Mouse (Mus musculus) cerebellum, postnatal 10 days (tissue): ENCODE results near the gene Ttc39b.

ENCODE experiments used
- DNase-seq, 2 experiments: peaks; one replicate each; pipeline ENCODE4 v3.0.0; 2021; ENCODE audit warnings: mixed read lengths in 2 of 2

Ttc39b gene

DNA sequence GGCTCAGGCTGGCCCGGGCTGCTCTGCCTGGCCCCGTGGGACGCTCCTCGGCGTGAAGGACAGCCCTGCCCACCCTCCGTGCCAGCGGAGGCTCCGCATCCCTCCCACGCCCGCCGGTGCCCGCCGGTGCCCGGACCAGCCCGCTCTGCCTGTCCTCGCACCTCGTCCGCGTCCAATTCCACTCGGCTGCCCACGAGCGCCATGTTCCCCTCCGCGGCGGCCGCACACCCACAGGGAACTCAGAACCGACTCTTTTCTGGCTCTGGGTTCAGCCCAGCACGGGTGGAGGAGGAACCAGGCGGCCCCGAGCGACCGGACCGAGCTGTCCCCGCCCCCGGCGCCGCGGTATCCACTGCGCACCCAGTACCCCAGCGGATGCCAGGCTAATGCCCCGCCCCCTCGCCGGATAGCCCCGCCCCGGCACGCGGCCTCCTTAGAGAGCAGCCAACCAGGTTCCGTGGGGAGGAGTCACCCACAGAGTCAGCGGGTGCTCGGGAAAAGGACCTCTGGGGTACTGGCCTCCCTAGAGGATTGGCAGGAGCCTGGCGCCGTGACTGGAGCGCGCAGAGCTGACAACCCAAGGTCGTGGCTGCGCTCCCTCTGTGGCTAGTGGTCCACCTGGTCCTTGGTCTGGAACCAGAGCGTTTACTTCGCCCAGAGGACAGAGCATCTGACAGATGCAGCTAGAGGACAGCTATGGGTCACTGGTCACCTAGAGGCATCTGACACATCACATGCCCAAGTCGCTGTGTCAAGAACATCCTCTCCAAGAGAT is at the start of gene Ttc39b:
Ttc39b (minus strand) TSS at position 346 of the 775 bp plus-strand sequence.
- peak; percentile 91 to 94 for DNase-seq

DNA sequence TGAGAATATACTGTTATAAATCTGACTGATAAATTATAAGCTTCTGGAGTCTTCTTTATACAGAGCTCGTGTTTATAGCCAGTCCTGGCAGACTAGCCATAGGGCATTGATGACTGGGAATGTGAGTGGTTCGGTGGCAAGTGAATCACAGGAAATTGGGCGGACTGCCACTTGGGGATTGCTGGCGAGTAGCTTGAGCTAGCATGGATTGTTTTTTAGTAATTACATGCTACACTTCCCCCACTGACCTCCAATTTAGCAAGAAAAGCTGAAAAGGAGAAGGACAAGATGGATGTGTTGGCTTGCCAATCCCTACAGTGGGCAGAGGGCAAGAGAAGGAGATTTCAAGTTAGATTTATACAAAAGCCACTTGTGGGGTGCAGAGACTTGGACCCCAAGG is 49.3 kb upstream of the Ttc39b start:
- peak; percentile 39 to 57 for DNase-seq

DNA sequence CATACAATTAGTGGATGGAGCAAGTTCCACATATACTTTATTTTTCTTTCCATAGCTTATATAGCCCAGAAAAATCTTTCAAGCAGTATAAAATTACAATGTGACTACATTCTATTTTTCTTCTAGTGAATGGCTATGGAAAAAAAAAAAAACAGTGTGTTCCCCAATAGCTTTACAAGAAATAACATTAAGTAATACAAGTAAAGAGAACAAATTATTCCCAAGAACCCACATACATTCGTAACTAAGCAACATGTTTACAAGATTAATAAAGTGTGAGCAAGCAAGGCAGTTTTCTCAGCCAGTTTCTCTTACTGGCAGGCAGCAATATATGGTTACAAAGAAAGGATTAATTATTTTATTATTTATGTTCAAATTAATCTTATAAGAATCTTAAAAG is 33.7 kb upstream of the Ttc39b start:
- DNase-seq: no peak

DNA sequence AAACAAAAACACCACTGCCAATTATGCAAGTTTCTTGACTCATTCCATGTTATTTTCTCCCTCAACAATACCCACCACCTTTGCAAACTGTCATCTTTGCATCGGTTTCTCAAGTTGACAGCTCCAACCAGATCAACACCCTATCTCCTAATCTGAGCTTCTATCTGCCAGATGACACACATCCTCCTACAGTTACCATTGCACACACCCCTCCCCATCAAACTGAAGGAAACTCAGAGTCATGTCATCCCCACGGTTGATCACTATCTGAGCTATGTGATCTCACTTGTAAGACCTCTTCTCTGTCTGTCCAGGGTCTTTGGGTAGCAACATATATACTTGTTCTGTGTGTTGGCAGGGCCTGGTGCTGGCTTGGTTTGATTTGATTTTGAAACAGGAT is 30.7 kb upstream of the Ttc39b start:
- no peak for DNase-seq

DNA sequence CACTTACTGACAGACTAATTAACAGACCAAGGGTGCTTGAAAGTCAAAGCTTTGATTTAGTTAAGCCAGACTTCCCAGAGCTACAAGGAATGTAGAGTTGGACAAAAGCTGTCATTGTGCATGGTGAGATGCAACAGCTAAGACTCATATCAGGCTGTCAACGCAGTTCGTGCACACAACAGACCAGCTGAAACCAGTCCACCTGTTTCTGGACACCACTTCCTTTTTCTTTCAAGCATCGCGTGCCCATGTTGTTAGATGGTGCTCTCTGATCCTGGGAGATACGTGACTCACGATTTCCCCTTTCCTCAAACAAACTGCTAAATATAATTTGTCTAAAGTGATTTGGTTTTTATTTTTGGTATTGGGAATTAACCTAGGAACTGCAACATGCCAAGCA is 29.9 kb upstream of the Ttc39b start:
- no peak for DNase-seq

DNA sequence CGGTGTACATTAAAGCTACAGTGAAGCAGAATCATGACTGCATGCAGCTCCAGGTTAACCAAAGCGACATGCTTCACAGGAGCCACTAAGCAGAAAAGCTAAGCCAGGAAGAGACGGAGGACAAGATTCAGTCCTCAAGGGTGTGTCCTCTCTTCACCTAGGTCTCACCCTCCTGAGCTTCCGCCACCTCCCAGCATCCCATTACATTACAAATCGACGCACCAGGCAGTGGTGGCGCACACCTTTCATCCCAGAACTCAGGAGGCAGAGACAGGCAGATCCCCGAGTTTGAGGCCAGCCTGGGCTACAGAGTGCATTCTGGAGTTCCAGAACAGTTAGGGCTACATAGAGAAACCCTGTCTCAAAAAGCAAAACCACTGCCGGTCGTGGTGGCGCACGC is 29.2 kb upstream of the Ttc39b start:
- no peak for DNase-seq

DNA sequence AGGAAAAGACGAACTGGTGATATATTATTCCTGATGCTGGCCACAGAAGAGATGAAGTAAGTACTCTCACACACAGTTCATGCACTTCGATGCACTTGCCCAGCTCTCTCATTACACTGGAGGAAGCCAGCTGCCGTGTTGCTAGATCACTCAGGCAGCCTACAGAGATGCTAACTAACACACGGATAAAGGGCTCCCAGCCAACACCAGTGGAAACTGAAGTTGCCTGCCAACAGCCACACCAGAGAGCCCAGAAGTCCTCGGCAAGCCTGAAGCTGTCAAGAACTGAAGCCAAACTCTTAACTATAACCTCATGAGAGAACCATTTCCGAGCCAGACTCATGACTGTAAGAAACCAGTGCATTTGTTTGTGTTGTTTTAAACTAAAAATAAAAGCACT is 26.7 kb upstream of the Ttc39b start:
- DNase-seq: peak; percentile 95 to 96

DNA sequence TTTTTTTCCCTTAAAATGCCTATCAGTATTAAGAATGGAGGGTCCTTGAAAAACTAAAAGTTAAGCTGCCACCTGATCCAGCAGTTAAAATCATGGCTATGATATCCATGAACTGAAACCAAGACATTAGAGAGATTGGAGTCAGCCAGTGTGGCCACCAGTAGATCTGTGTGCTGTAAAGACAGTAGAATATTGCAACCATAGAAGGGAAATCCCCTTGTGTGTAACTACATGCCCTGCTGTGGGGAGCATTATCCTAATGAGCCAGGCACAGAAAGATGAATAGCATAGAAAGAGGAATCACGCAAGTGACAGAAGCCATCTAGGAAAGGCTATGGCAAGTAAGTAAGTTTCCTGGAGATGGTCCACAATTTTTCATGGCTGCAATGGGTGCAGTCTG is 24.9 kb upstream of the Ttc39b start:
- DNase-seq: no peak

DNA sequence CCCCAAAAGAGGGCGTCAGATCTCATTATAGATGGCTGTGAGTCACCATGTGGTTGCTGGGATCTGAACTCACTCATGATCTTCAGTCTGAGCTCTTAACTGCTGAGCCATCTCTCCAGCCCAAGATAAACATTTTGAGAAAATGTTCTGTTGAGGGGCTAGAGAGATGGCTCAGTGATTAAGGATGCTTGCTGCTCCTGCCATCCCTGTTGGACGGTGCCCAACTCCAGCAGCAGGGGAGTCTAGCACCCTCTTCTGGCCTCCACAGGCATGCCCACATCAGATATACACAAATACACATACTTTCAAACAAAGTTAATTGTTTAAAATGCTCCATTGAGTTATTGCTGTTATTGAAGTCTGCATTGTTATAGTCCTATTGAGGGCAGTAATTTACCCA is 19.8 kb upstream of the Ttc39b start:
- DNase-seq: peak; percentile 64 to 67

DNA sequence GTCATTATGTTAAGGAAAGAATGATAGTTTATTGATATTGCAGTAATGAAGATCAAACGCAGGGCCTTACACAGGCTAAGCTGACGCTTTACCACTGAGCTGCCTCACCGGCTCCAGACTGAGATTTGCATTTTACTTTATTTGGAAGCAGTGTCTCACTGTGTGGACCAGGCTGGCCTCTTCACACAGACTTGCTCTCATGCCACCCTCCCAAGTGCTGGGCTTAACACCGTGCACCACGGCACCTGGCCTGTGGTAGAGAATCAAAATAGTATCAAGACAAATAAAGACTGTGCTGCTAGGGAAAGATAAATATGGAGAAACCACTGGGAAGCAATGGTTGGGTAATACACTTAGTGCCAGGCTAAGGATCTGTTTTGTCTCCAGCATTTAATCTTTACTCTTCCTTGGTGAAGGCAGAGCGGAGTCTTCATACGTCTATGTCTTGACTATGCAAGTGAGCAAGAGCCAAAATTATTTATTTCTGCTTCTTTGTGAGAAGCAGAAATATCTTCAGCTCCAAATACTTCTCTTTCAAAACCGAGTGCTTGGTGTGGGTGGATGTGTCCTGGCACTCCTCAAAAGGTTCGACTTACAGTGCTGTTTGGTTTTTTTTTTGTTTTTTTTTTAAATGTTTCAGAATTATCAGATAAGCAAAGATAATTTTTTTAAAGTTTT is 19.2 kb upstream of the Ttc39b start:
- DNase-seq: no peak

DNA sequence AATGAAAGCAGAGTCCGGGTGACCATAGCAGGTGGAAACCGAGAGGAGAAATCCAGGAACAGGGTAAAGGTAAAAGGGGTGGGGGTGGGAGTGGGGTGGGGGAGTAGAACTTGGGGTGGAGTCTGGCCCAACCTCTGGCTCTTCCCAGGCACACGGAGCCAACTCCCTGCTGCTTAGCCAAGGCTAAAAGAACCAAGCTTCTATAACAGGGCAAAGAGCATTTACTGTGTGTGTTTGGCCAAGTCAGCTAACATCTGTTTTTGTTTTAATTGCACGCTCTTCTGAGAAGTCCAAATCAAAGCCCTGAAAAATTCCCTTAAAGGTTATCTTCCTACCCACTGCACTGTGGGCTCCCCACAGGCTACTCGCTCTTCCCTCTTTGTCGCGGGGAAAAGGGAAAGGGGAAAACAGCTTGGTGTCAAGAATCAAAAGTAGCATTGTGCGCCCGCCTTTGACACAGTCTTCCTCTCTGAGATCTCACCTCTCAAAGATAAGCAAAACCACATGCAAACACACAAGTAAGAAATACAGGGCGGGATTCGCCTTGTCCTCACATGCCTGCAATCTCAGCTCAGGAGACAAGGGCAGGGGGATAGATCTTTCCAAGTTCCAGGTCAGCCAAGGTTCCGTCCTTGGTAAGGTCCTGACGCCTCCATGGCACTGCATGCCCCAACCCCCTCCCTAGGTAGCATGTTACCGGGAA is 18.4 kb upstream of the Ttc39b start:
- no peak for DNase-seq

DNA sequence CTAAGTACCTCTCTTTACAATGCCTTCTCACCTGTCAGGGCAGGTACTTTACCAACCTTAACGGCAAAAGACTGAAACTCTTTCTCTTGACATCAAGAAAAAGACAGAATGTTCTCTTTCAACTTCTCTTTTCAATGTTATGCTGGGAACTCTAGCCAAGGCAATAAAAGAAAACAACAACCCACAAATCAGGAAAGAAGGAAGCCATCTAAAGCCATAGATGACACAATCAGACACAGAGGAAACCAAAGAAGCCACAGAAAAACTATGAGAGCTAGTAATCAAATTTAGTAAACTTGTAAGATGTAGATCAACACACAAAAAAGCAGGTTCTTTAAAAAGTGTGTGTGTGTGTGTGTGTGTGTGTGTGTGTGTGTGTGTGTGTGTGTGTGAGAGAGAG is 15.3 kb upstream of the Ttc39b start:
- no peak for DNase-seq

DNA sequence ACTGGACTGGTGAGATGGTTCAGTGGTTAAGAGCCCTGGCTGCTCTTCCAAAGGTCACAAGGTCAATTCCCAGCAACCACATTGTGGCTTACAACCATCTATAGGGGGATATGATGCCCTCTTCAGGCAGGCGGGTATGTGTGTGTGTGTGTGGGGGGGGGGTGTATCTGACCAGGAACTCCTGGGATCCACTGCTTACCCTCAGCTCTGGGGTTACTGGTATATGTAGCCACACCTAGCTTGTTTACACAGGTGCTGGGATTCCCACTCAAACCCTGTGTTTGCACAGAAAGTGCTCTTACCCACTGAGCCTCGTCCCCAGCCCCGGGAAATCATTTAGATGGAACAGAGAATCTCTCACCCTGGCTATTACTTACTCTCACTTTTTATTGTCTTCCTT is 13.7 kb upstream of the Ttc39b start:
- no peak for DNase-seq

DNA sequence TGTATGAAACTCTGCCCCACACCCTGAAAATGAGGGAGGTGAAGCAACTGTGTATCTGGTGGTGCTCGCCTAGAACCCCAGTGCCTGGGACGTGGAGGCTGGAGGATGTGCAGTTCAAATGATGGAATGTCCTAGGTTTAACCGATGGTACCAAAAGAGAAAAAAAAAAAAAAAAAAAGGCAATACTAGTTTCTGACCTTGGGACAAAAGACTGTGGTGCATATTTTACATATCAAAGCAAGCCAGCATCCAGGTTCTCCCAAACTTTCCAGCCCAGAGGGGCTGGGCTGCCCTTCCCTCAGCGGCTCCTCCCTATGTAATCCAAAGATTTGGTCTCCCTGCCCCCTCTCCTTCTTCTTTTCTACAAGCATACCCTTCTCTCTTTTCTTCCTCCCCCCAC is 6.3 kb upstream of the Ttc39b start:
- no peak for DNase-seq

DNA sequence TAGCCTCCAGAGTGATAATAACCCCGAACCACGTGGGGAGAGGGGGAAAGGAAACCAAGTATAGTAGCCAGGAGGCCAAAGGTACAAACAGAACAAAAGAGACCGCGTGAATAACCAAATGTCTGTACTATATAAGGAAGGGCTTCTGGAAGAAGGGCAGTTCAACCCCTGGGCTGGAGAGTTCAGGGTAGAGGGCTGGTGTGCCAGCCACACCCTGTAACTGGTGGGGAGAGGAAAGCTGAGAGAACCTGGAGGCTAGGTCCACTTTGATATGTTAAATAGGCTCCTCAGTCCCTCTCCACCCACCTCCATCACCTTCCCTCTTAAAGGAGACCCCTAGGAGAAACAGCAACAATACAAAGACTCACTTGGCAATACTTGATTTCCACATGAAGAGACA is 5.6 kb upstream of the Ttc39b start:
- no peak for DNase-seq

DNA sequence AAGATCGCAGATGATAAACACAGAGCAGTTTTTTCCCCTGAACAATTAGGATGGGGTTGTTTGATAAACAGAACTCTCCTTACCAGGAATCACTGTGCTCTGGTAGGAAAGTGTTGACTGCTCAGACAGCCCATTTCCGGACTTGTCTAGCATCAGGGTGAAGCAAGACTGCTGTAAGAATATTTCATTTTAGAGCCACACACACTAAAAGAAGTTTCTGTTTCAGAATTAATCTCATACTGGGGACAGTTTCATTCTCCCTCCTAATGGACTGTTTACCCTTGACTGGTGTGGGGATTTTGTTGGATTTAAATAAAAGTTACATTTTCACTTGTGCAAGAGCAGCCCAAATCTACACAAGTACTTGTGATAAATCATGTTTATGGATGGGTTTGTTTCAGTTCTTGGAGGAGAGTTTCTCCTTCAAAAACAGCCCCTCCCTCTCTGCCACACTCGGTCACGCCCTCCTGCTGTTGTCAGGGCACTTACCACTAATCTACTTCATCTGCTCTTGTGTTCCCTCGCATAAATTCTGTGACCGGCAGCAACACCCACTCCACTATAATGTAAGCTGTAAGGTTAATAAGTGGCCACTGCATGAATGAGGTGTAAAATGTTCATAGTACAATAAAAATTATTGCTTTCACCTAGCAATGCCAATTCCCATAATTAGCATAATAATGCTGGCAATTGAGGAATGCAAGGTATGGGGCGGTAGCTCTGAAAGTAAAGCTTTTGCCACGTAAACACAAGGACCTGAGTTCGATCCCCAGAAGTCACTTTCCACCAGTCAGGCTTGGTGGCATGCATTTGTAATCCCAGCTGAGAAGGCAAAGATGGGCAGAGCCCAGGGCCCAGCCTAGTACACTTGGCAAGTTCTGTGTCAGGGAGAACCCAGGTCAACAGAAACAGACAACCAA is 4.2 kb upstream of the Ttc39b start:
- DNase-seq: no peak

DNA sequence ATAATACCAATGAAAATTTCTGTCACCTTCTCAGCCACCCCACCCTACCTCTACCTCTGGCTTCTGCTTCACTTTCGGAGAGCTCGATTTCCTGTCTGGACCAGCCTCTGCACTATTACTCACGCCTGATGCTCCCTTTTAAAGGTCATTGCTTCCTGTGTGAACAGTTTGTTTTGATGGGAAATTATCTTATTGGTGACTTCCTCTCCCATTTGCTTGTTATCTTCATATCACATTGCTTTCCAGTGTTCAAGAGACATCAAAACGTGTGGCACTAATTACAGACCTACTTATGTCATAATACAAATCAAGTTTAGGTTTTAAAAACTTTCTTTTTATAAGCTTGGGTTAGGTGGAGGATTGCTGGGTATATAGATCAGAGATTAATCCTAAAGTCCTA is 3.5 kb upstream of the Ttc39b start:
- no peak for DNase-seq

DNA sequence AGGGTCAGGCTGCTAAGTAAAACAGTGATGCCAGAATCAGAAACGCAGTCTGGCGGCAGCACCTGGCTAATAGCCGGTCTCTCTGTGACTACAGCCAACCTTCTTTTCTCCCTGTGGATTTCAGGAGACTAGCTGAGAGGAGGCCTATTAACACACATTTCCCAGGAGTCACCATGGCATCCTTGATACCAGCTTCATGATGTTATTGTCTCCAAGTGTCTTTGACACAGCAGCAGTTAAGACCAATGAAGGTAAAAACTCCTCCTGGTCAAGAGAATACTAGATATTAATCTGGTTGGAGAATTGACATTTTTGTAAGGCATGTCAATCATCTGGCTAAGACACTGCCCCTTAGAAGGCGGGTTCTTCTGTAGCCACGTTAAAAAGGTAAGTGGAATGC is 1.3 kb upstream of the Ttc39b start:
- peak in 1 of 2 experiments; percentile 19 for DNase-seq

DNA sequence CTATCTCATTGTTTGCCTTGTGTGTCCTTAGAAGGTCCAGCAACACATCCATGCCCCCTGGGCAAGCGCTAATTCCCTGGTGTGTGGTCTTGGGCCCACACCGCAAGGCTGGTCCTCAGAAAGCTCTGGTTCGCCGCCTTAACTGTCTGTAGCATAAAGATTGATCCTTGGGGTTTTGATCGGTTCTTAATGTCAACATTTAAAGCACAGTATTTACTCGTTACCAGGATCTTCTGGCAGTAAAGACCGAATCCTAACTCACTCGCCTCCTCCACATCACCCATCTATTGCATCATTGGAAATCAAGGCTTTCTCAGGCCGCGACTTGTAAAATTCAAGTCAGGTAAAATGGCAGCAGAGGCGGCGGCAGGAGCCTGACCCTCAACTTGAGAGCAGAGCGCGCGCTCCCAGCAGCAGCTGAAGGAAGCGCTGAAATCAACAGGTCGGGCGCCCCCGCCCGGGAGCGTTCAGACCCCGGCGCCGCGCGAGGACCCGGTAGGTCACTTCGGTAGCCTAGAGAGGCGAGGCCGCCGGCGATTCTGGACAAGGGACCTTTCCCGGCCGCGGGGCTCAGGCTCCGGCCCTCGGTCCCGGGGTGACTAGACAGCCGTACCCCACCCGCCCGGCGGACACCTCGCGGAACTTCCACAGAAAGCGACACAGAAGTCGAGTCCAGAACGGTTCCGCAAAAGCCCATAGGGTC is 703 bp downstream of the Ttc39b start:
- DNase-seq: peak; percentile 72 to 77

DNA sequence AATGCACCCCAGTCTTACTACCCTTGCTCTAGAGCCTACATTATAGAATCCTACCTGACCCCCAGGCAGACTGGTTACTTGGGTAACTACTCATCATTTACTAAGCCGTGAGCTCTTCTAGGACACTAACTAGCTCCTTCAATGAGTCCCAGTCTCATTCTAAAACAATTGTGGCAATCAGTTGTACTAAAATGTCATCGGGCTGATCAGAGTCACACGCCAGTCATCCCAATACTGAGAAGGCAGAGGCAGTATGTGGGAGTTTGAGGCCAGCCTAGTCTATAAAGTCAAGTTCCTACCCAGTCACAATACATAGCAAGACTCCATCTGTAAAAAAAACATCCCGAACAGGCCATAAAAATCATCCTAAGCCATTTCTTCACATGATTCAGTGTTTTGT is 4.3 kb downstream of the Ttc39b start:
- DNase-seq: no peak

DNA sequence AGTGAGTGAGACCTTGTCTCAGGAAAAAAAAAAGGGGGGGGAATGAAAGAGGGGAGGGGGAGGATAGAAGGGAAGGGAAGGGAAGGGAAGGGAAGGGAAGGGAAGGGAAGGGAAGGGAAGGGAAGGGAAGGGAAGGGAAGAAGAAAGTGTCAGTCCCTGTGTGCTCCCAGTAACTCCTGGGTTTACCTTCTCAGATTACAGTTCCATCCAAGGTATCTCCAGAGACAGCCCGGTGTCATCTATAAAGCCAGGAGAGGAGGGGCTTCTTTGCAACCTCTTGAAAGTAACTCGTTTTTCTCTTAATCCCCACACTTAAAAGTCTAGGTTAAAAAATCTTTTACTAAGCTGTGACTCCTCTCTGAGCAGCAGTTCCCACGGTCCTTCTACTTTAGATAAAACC is 5.3 kb downstream of the Ttc39b start:
- no peak for DNase-seq

DNA sequence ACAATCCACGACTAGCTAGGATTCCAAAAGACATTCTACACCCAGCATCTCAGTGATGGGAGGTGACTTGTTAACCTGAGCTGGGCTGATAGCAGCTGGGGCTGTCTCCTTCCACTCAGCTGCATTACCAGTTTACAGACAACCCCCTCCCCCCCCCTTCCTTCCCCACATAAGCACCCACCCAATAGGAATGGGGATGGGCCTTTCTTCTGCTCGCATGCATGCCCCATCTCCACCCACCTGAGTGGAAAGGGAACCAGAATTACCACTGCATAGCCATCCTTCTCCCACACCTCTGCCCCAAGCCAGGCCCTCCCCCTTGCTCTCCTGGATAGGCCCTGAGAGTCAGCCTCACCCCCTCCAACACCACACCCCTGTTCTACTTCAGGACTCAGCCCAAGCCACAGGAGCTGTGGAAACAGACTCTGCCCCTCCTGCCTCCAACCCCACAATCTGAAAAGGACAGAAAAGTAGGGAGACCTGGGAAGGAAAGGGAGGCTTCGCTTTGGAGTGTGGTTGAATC is 6.2 kb downstream of the Ttc39b start:
- no peak for DNase-seq
